Mouse (Mus musculus) ZHBTc4 (cell line): ENCODE data around the gene Lrp1.
A peak's percentile ranks its signal among the peaks of the same experiment; 100 is the strongest.

Source experiments
- DNase-seq: peaks from one replicate; pipeline ENCODE4 v3.0.0-alpha.2; 2011; ENCODE audit warnings: low read depth, low spot score

The Lrp1 gene

DNA sequence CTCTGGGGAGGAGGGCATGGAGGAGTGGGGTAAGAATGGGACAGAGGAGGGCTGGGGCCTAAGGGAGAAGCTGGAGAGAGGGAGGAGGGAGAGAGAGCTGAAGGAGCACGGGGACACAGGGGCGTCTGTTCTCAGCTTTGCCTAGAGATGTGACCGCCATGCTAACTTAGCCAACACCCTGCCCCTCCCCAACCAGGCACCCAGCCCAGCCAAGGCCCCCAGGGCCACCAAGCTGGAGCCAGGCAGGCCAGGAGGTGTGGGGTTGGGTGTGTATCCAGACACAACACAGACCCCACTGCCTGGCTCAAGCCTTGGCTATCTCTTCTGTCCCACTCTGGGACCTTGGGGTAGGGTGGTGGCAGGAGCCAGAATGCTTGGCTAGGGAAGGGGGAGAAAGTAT is 5.4 kb downstream of the Lrp1 start:
- DNase-seq, result peak; percentile 48

DNA sequence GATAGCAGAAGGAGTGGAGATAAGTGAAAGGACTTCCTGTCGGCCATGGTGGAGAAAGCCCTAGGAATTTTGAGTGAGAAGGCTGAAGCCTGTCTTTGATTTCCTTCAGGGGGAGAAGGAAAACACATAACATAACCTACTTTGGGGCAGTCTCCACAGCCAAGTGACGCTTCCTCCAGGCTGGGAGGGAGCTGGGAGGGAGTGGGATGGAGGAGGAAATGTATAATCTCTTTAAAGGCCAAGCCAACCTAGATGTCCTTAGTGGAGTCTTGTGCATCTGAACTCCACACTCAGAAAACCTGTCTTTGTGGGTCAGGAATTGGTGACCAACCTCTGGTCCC is 5.9 kb downstream of the Lrp1 start:
- DNase-seq, result no peak

DNA sequence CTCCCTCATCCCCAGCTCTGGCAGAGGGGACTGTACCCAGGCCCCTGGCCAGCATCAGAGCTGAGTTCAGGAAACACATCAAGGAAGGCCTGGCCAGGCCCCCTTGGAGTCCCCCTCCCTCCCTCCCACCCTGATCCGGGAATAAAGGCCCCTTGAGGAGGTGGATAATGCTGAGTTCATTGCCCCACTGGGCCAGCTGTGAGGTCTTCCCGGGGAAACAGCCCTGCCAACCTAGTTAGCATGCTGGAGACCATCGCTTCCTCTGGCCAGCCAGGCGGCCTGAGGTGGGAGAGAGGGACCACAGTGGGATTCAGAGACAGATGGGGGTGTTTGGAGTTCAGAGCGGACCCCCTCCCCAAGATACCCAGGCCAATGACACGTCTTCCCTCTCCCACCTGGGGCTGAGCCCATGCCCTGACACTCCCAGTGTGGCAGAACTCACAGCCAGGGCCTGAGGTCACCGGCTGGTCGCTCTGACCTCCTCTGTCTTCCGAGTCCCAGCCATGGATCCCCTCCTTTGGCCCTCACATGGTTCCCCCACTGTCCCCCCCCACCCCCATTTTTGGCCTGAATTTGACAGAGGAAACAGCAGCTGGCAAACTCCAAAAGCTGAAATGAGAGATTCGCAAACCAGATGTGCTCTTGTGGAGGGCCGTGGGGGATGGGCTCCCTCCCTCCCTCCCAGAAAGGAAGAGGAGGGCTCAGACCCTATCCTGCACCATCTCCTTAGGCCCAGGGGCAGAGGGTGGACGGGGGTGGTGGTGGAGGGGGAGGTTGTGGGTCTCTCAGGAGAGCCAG is 6.5 kb downstream of the Lrp1 start:
- DNase-seq, result no peak

DNA sequence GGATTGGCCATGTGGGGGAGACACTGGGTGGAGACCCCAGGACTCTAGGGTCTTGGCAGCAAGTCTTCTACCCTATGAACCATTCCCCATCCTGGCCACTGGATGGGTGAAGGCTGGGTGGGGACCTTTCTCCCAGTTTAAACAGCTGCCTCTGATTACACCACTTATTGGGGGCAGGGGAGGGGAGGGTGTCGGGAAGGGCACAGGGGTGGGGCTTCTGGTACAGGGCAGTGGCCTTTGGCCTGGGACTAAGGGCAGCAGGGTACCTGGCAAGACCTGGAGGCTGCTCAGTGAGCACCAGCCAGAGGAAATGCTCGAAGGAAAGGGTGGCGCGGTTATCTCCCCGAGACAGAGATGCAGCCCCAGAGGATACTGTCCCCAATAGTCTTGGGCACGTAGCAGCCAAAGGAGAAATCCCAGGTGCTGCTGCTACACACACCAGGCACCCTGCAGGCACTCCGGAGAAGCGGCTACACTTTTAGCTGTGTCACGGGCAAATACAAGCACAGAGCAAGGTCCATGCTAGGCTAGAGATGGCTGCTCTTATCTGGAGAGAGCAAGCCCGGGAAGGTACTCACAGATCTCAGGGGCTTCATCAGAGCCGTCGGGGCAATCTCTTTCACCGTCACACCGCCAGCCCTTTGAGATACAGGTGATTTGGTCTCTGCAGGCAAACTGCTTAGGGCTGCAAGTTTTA is 8.7 kb downstream of the Lrp1 start:
- no peak for DNase-seq

- no peak for DNase-seq
These were observed 10.9 kb downstream of the Lrp1 start for GRCm38 (mm10) chr10:127610066-127610415.

GRCm38 (mm10) chr10:127609415-127610065 is 11.4 kb downstream of the Lrp1 start:
- DNase-seq, result peak; percentile 56

DNA sequence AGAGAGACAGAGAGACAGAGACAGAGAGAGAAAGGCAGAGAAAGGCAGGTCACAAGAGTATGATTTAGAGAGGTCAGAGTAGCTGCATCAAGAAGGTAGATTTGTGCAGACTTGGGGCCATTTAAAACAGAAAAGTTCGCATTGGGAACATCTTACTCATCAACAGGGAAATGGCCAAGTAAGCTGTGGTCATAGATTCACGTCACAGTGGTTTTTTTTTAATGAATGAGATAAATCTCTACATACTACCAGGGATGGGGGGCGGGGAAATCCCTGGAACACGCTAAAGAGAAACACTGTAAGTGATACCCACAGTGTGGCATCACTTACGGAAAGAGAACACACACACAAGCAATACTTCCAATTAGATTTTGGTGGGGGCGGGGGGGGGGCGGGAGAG is 13.9 kb downstream of the Lrp1 start:
- no peak for DNase-seq

- no peak for DNase-seq
These were observed 15.2 kb downstream of the Lrp1 start for GRCm38 (mm10) chr10:127605756-127606155.

- DNase-seq, result no peak
These were observed 15.7 kb downstream of the Lrp1 start for GRCm38 (mm10) chr10:127605251-127605547.

DNA sequence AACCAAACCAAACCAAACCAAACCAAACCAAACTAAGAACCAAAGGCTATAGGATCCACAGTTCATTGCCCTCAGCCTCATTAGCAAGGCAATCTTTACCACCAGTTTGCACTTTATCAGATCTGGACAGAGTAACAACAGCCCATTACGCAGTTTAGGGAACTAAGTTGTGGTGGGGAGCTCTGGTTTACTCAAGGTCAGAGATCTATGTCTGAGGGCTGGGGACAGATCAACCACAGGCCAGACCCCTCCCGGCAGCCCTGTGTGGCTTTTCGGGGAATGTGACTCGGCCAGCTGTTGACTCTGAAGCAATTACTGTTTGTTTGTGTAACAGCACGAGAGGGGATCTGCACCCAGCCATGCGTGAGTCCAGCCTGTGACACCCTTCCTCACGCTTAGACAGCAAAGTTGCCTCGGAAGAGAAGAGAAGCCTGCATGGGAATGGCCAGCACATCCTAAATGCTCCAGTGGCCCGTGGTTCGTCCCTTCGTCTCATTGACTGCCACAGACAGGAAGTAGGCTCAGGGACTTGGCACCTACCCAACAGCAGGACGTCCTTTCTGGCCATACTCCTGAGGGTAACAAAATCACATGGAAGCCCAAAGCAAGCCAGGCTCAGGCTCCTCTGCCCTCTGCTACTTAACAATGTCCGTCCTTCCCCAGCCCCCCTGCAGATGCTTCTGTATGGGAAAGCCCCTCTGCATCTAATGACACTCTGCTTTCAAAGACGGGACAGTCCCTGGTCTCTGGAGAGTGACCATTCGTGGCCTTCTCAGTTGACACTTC is 16.3 kb downstream of the Lrp1 start:
- no peak for DNase-seq

GRCm38 (mm10) chr10:127603437-127604371 is 17.2 kb downstream of the Lrp1 start:
- no peak for DNase-seq

- DNase-seq, result no peak
These were observed 18.8 kb downstream of the Lrp1 start for GRCm38 (mm10) chr10:127602194-127602593.

- no peak for DNase-seq
These were observed 21.0 kb downstream of the Lrp1 start for GRCm38 (mm10) chr10:127599779-127600541.

DNA sequence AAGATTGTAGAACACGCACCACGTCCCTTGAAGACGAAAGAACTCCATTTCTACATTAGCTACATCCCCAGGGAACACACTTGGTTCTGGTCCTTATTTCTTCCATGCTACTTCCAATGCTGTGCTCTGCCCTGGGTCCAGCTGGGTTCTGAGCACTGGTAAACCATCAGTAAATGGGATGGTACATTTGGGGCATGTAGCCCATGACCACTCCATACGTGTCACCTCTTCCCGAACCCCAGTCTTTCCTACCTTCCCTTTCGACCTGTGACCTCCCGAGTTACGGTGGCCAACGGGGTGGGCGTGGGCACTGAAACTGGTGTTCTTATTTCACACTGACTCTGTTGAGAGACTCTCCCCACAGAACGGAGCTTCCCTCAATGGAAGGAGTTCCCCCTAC is 21.7 kb downstream of the Lrp1 start:
- DNase-seq, result no peak

GRCm38 (mm10) chr10:127598607-127599006 is 22.3 kb downstream of the Lrp1 start:
- DNase-seq, result no peak

GRCm38 (mm10) chr10:127597311-127597901 is 23.5 kb downstream of the Lrp1 start:
- DNase-seq, result no peak

- DNase-seq, result no peak
These were observed 24.5 kb downstream of the Lrp1 start for GRCm38 (mm10) chr10:127596321-127596941.

DNA sequence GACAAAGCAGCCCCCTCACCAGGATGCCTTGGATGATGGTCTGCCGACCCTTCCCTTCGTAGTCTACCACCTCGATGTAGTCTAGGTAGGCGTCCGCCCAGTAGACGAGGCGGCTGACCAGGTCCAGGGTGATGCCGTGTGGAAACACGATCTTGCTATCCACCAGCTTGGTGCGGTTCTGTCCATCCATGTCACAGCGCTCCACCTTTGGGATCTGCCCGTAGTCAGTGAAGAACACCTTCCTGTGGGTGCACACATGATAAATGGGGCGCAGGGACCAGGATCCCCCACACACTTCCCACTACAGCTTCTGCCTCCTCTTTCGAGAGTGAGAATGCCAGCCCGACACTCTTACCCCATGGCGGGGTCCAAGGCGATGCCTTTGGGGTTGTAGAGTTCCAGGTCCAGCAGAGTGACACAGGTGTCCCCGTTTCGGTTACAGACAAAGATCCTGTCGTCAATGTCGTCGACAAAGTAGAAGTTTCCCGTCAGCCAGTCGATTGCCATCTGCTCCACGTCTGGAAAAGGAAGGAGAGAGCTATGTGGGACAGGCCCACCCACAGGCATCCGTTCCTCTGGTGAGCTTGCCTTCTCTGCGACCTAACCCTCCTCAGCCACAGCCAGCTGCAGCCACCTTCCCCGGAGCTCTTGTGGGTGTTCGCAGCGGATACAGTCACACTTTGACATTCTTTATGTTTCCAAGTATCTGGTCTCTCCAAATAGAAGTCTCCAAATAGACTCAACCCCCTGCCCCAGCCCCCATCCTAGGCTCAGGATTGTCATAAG is 25.8 kb downstream of the Lrp1 start:
- no peak for DNase-seq

GRCm38 (mm10) chr10:127594405-127594804 is 26.5 kb downstream of the Lrp1 start:
- DNase-seq, result no peak
